Mouse (Mus musculus) heart, adult 18-20 months (tissue): ENCODE data around the gene Dazap1. TPM values are rescaled to one million over a fixed set of nuclear protein-coding genes. Genes with fewer than 3 reads are reported as not detected.

ENCODE experiments used
- DNase-seq, 2 experiments: peaks; one replicate each; pipeline ENCODE4 v3.0.0; 2021 to 2022; ENCODE audit warnings: mixed read lengths in 1 of 2
- total RNA-seq, 2 experiments: library from RNA; stranded (reverse); gene quantifications; 2 replicates each; pipeline ENCODE4 v1.2.3; 2021

Gene Dazap1
- total RNA-seq, 2 experiments from 2014 or later, result 46.9 to 58.8 TPM

GRCm38 (mm10) chr10:80271186-80271843, 10.0 kb downstream of the Dazap1 start:
- no peak for DNase-seq

DNA sequence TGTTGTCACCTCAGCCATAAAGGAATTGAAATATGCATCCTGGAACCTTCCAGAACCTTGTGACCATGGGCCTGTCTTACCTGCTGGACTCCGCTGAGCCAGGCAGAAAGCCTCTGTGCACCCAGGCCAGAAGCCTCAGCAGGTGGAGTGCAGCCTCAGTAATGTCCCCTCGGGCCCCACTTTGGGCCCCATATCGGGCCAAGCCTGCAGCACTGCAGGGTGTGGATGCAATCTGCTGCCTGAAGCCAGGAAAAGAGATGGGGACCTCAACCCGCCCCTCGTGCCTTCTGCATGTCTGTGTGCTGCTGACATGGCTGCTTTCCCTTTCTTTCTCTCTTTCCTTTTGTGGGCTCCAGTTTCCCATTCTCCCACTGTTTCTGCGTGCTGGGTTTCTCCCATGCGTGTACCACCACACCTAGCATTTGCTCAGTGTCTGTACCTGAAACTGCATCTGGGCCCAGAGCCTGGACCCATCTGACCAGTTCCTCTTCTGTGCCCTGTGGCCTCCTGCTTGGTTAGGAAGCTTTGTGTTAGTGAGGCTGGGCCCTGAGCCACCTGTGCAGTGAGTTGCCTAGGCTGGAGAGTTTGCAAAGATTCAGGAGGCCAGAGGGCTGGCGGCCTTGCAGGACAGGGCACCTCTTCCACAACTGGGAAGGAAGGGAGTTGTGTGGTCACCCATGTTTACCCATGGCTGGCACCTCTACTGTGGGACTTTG, 10.7 kb downstream of the Dazap1 start:
- DNase-seq, result no peak

DNA sequence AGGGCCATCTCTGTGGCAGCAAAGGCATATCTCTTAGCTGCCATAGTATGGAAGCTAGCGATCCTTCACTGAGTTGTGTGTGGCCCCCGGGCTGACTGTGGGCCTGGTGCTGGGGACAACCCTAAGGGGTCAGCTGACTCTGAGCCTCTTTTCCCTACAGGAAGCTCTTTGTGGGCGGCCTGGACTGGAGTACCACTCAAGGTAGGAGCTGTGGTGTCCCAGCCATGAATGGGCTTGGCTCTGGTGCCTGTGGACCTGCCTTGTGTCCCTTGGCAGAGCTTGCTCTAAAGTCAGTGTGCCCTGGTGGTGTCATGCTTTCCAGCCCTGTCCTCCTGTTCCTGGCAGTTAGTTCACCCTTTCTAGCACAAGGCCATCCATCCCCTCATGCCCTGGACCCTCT, 12.6 kb downstream of the Dazap1 start:
- DNase-seq, result no peak

- DNase-seq, result no peak
These were observed 15.0 kb downstream of the Dazap1 start for GRCm38 (mm10) chr10:80276238-80276637.

DNA sequence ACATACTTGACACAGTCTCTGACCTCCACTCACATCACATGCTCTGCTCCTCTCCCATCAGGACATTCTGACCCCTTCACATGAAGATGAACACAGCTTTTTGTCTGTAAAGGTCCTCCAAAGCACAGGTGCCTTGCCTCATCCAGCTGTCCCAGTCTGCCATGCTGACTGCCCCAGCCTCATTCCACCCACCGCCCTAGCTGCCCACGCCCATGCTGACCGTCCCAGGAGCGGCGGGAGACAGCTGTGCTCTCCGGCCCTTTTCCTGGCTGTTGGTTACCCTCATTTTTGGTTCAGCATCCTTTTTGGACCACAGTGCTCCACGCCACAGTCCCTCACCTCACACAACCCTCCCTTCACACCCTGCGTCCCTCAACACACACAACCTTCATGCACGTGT, 17.1 kb downstream of the Dazap1 start:
- no peak for DNase-seq

DNA sequence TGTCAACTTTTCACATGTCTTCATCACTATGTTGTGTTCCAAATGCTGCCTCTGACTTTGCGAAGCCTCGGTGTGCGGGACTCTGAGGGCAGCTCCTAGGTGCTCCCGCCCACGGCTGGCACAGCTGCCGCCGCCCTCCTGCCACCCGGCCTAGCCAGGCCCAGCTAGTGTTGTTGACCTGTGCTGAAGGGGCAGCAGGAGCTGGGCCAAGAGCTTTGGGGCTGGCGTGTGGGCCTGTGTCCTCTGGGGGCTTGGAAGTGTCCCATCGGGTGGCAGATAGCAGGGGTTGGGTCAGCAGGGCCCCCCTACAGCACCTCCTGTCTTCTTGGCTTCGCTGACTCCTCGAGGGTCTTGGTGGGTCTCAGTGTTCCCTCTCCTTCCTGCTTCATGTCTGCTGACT, 18.0 kb downstream of the Dazap1 start:
- no peak for DNase-seq

- DNase-seq, result peak; percentile 67 to 73
These were observed 20.0 kb downstream of the Dazap1 start for GRCm38 (mm10) chr10:80281304-80281703.

DNA sequence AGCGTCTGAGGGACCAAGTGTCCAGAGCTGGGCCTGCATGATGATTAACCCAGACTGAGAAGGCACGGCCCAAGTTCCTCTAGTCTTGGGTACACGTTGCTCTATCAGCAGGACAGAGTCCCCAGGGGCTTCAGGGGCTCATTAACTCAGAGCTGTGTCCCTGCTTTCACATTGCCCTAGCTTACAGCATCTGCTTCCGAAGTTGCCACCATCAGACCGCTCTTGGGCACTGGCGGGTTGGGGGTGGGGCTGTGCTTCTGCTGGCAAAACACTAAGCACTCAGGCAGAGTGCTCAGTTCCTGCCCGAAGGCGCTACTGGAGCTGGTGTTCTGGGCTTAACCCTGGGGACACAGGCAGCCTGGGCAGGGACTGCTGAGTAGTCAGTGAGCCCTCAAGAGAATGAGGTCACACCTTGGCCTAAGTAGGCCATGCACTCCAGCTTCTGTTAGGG, 20.7 kb downstream of the Dazap1 start:
- DNase-seq, result peak; percentile 53 to 67

DNA sequence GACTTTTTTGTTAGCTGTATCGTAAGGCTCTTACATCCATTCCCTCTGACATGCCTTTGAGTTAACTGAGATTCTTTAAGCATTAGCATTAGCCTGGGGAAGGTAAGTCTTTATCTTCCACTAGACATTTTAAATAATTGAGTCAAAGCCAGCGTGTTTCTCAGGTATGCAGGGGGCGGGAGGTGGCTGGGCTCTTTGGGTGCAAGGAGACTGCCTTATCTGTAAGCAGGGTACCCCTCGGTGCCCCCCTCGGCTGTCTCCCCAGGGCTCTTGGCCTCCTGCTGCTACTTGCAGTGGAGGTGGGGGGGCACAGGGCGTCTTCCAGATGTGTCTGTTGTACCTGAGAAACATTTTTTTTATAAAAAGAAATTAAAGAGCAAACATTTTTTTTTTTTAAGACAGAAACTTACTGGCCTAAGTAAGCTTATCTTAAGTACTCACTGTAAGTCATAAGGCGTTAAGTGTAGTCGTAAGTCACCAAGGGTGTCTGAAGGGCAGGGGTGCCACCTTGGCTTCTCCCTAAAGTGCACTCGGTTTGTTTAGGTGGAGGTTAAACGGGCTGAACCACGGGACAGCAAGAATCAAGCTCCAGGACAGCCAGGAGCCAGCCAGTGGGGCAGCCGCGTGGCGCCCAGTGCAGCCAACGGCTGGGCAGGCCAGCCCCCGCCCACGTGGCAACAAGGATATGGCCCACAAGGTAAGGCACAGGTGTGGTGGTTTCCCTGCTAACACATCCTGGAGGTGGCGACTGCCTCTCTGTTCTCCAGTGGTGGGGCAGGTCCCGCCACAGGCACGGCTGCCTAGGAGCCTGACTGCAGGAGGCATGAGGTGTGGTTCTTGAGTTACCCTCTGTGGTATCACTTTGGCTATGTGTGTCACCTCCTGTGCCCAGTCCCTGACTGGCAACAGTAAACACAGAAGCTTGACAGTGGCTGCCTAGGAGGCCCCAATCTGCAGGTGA, 21.5 kb downstream of the Dazap1 start:
- DNase-seq, result no peak

DNA sequence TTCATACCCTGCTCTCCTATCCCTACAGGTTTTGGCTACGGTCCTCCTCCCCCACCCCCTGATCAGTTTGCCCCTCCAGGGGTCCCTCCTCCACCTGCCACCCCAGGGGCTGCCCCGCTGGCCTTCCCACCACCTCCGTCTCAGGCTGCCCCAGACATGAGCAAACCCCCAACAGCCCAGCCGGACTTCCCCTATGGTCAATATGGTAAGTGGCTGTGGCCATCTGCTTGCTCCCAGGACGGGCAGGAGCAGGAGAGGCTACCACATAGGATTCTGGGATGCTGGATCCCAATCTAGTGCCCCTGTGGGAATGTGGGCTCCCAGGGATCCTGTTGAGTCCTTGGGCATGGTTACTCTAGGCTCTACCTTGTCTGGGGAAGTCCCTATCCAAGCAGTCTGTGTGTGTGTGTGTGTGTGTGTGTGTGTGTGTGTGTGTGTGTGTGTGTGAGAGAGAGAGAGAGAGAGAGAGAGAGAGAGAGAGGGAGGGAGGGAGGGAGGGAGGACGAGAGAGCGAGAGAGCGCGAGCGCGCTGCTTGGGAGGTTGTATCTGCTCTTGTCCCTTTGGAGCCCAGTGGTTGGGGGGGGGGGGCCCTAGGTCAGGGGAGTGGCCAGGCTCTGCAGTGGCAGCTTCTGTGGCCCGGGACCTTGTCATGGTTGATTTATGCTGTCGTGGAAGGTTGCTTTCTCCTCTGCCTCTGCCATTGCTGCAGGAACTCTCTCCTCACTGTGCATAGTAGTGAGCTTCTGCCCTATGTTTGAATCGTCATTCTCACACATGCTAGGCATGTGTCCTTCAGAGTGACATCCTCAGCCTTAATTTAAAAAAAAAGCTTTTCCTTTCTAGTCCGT, 24.2 kb downstream of the Dazap1 start:
- no peak for DNase-seq

- DNase-seq, result no peak
These were observed 26.8 kb downstream of the Dazap1 start for GRCm38 (mm10) chr10:80288097-80288496.

GRCm38 (mm10) chr10:80288657-80289056, 27.4 kb downstream of the Dazap1 start:
- no peak for DNase-seq

- peak; percentile 95 for DNase-seq
These were observed 31.2 kb downstream of the Dazap1 start, which contains the start of gene Rps15 for GRCm38 (mm10) chr10:80292251-80293146. Gene Rps15, plus strand, starts transcription at chr10:80292453.

- DNase-seq, result no peak
These were observed 32.0 kb downstream of the Dazap1 start for GRCm38 (mm10) chr10:80293325-80293724.

DNA sequence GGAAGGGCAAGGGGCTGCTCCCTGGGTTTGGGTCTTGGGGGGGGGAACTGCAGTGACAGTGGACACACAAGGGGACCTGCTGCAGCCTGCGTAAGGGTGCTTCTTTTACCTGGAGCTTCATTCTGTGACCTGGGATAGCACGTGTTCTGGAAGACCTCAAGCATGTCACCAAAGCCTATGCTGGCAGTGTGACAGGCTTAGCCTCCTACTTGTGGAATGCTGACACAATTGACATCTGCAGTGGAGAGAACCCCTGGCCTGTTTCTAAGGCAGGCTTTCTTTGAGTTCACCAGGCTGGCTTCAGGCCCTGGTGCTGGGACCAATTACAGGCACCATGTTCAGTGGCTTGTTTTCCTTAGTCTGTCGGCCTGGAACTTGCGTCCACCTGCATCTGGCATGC, 33.0 kb downstream of the Dazap1 start:
- DNase-seq, result no peak

- DNase-seq, result no peak
These were observed 33.6 kb downstream of the Dazap1 start for GRCm38 (mm10) chr10:80294788-80295303.

GRCm38 (mm10) chr10:80295618-80296425, 34.5 kb downstream of the Dazap1 start, which contains the start of gene Apc2:
Gene Apc2, plus strand, starts transcription at chr10:80295977.
- peak; percentile 79 to 84 for DNase-seq

DNA sequence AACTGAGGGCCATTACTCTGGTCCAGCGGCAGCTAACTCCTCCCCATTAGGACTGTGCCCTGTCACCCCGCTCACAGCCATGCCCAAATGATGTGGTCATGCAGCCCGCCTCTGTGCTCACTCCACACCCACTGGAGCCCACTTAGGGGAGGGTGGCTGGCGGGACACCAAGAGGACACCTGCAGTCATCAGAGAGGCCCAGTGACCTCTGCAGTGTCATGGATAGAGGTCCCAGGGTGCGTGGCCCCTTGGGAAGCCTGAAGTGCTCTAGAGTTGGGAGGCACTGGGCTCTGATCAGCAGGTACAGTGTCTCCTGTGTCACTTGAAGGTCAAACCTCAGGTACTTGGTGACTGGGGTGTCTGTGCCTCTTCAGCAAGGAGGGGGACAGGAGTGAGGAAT, 35.5 kb downstream of the Dazap1 start:
- no peak for DNase-seq

GRCm38 (mm10) chr10:80297526-80298133, 36.3 kb downstream of the Dazap1 start:
- no peak for DNase-seq
